Mouse (Mus musculus): Measurements from ENCODE around the gene Dgcr8.

- TF ChIP-seq CHD2 (IDR thresholded peaks at IDR 0.05; ENCODE audit: low read depth, low read length) (no peak), MAFK (IDR thresholded peaks at IDR 0.05; ENCODE audit: insufficient read depth, low read depth, low read length) (no peak), ZC3H11A (IDR thresholded peaks at IDR 0.05; ENCODE audit: borderline replicate concordance, low read depth, low read length) (no peak)
These were observed 54.2 kb downstream of the Dgcr8 start, which contains the start of gene Zdhhc8 for GRCm38 (mm10) chr16:18234671-18235388.

All from ES-E14 (cell line).